Mouse (Mus musculus) neural tube, embryonic 15.5 days (tissue): ENCODE results near the gene Hspd1. TPM values are rescaled to one million over a fixed set of nuclear protein-coding genes. Genes with fewer than 3 reads are reported as not detected.
A peak's percentile ranks its signal among the peaks of the same experiment; 100 is the strongest.
"Not testable (repeated sequence)": the region's sequence is repeated elsewhere in the genome, so short reads cannot be mapped to it uniquely, and the experiment has no call there.

Experiments used
- ATAC-seq: fragments of 200-750 bp; cut with Nextera tagmentation; 2 replicates; pipeline ENCODE4 v1.8.0; 2017; ENCODE audit warnings: mild to moderate bottlenecking, moderate TSS enrichment, moderate library complexity; ENCODE audit not compliant: low FRiP score
- H3K27ac ChIP-seq: fragments of 300-500 bp; sonication (generic); replicated peaks from 2 replicates; pipeline ENCODE4 v1.5.1; 2015; ENCODE audit warnings: mild to moderate bottlenecking, inconsistent platforms
- H3K27me3 ChIP-seq: fragments of 300-500 bp; sonication (generic); replicated peaks from 2 replicates; pipeline ENCODE4 v1.6.1; 2015; ENCODE audit warnings: inconsistent platforms
- H3K36me3 ChIP-seq: fragments of 300-500 bp; sonication (generic); 2 replicates; pipeline ENCODE4 v1.6.1; 2015; ENCODE audit warnings: inconsistent platforms
- H3K4me1 ChIP-seq: fragments of 300-500 bp; sonication (generic); 2 replicates; pipeline ENCODE4 v1.6.1; 2015; ENCODE audit warnings: inconsistent platforms
- H3K4me2 ChIP-seq: fragments of 300-500 bp; sonication (generic); 2 replicates; pipeline ENCODE4 v1.6.1; 2015; ENCODE audit warnings: inconsistent platforms, mild to moderate bottlenecking, moderate library complexity
- H3K4me3 ChIP-seq: fragments of 300-500 bp; sonication (generic); replicated peaks from 2 replicates; pipeline ENCODE4 v1.5.1; 2015; ENCODE audit warnings: mild to moderate bottlenecking, inconsistent platforms
- H3K9ac ChIP-seq: fragments of 300-500 bp; sonication (generic); replicated peaks from 2 replicates; pipeline ENCODE4 v1.6.1; 2015; ENCODE audit warnings: mild to moderate bottlenecking, inconsistent platforms
- H3K9me3 ChIP-seq: fragments of 300-500 bp; sonication (generic); replicated peaks from 2 replicates; pipeline ENCODE4 v1.6.1; 2016; ENCODE audit warnings: inconsistent platforms
- WGBS: fragments of 180-500 bp; shearing (Covaris S2); methylation state at CpG from one replicate; pipeline ENCODE4 v1.1.7; 2015; ENCODE audit warnings: mixed read lengths; 5-methylcytosine and 5-hydroxymethylcytosine counted together
- polyA plus RNA-seq: library from polyadenylated mRNA; unstranded; fragments of >200 nt; fragmentation: Nextera tagmentation; extraction: Ambion mirVana; gene quantifications from 2 replicates; pipeline ENCODE4 v1.2.1, GENCODE M21; 2015

Gene Hspd1
- polyA plus RNA-seq, result 280 and 346 TPM in 2 replicates

GRCm38 (mm10) chr1:55087932-55088610 lies at the start of gene Hspd1, which contains the start of gene Hspe1:
TSS of gene Hspd1 (minus strand) at chr1:55088243.
TSS of gene Hspe1 (plus strand) at chr1:55088132.
- no peaks in the 10 kb centered on the region for H3K9me3 ChIP-seq
- H3K4me1 ChIP-seq, result peaks cover 44% of the 10 kb centered on the region
- H3K4me3 ChIP-seq, result peak within 1 kb of the TSS; percentile 75
- peak; percentile 97 for ATAC-seq
- H3K27ac ChIP-seq, result peak within 1 kb of the TSS; percentile 89
- peak within 1 kb of the TSS; percentile 77 for H3K4me2 ChIP-seq
- 0% methylated on average over 68 of the region's 76 CpGs for WGBS
- peak within 1 kb of the TSS; percentile 87 for H3K9ac ChIP-seq
- no peaks in the 10 kb centered on the region for H3K27me3 ChIP-seq
- H3K36me3 ChIP-seq, result peaks cover 32% of the 10 kb centered on the region

GRCm38 (mm10) chr1:55135846-55136245 lies 47.8 kb upstream of the Hspd1 start:
- Histone ChIP-seq H3K9me3 (no peaks in the 10 kb centered on the region), H3K4me1 (peaks cover 20% of the 10 kb centered on the region), H3K36me3 (peaks cover 9% of the 10 kb centered on the region), H3K4me3 (no peak overlapping the region), H3K27ac (no peak overlapping the region), H3K9ac (no peak overlapping the region), H3K27me3 (no peaks in the 10 kb centered on the region), H3K4me2 (no peak overlapping the region)
- no peak for ATAC-seq
- 100% methylated on average over 1 of the region's 1 CpGs for WGBS

GRCm38 (mm10) chr1:55134301-55134700 lies 46.3 kb upstream of the Hspd1 start:
- Histone ChIP-seq H3K4me1 (peaks cover 25% of the 10 kb centered on the region), H3K9me3 (no peaks in the 10 kb centered on the region), H3K4me2 (no peak overlapping the region), H3K36me3 (no peaks in the 10 kb centered on the region), H3K9ac (no peak overlapping the region), H3K27ac (no peak overlapping the region), H3K4me3 (no peak overlapping the region), H3K27me3 (no peaks in the 10 kb centered on the region)
- 95% methylated on average over 3 of the region's 3 CpGs for WGBS
- ATAC-seq, result no peak

DNA sequence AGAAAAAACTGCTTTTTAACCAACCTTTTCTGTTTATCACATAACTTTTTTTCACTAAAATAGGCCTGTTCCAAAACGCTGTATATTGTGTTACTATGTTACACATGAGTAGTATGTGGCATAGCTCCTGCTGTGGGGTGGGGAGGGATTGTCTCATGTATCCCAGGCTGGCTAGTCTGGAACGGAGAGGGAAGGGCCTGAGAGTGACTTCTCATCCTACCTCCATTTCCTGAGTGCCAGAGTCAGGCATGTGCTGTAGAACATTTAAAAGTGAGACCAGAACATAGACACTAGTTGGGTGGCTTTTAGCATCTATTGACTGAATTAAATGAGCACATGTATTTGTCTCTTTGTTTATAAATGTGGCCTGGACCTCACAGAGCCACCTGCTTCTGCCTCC lies 45.1 kb upstream of the Hspd1 start:
- no peak overlapping the region for H3K4me2 ChIP-seq
- 73% methylated on average over 2 of the region's 2 CpGs for whole genome bisulfite sequencing
- no peaks in the 10 kb centered on the region for H3K9me3 ChIP-seq
- no peak overlapping the region for H3K4me3 ChIP-seq
- no peak for ATAC-seq
- peaks cover 25% of the 10 kb centered on the region for H3K4me1 ChIP-seq
- H3K27me3 ChIP-seq, result no peaks in the 10 kb centered on the region
- H3K9ac ChIP-seq, result no peak overlapping the region
- H3K36me3 ChIP-seq, result no peaks in the 10 kb centered on the region
- H3K27ac ChIP-seq, result no peak overlapping the region

GRCm38 (mm10) chr1:55132308-55132707 lies 44.3 kb upstream of the Hspd1 start:
- ATAC-seq, result no peak
- no peaks in the 10 kb centered on the region for H3K27me3 ChIP-seq
- 74% methylated on average over 4 of the region's 4 CpGs for WGBS
- H3K4me3 ChIP-seq, result peak overlapping the region; percentile 100
- peak overlapping the region; percentile 99 for H3K9ac ChIP-seq
- peaks cover 25% of the 10 kb centered on the region for H3K4me1 ChIP-seq
- H3K9me3 ChIP-seq, result no peaks in the 10 kb centered on the region
- no peaks in the 10 kb centered on the region for H3K36me3 ChIP-seq
- no peak overlapping the region for H3K27ac ChIP-seq
- H3K4me2 ChIP-seq, result peak overlapping the region; percentile 68

DNA sequence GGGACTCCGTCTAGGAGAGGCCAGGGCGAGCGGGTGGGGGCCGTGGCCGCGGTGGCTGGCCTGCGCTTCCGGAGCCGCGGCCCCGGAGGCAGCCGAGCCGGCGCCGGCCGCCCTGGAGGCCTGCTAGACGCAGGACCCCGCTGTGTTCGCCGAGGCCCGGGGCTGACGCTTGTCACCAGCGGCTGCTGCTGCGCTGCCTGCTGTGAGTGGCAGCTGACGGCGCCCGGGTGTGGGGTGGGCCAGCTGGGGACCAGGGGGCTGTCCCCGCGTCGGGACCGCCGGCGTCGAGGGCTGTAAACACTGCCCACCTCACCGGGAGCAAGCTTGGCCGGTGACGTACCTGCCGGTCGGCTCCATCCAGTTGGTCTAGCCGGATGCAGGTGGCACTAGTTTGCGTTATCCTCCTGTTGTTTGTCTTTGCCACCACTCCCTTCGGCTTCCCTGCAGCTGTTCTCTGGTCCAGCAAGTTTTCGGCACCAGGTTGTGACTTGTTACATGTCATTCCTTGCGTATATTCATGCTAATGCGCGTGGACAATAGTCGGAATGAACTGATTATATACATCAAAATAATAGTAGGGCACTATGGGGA lies 43.5 kb upstream of the Hspd1 start:
- no peaks in the 10 kb centered on the region for H3K36me3 ChIP-seq
- no peaks in the 10 kb centered on the region for H3K27me3 ChIP-seq
- peak; percentile 87 for ATAC-seq
- H3K4me1 ChIP-seq, result peaks cover 25% of the 10 kb centered on the region
- H3K4me3 ChIP-seq, result peak overlapping the region; percentile 100
- H3K27ac ChIP-seq, result peak overlapping the region; percentile 99
- WGBS, result under 1% methylated on average over 40 of the region's 47 CpGs
- no peaks in the 10 kb centered on the region for H3K9me3 ChIP-seq
- H3K4me2 ChIP-seq, result peak overlapping the region; percentile 68
- peak overlapping the region; percentile 99 for H3K9ac ChIP-seq

DNA sequence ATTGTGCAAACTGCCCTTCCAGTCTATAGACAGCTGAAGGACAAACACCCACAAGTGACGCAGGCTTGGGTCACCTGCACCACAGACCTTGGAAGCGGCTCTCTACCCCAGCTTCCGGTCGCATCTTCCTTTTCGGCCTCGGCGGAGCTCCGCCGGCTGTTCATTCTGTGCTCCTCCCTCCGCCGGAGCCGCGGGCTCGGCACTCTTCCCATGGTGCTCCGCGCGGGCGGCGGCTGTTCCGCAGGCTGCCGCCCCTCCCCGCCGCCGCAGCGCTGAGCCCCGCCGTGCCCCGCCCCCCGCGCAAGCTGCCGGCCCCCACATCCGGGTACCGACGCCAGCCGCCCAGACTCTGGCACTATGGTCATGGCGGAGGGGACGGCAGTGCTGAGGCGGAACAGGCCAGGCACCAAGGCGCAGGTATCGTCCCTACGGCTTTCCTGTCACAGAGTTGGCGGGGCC lies 42.9 kb upstream of the Hspd1 start, which contains the start of gene Mob4:
Mob4 (plus strand) TSS at position 289 of the 459 bp plus-strand sequence.
- Histone ChIP-seq H3K9me3 (no peaks in the 10 kb centered on the region), H3K4me3 (peak within 1 kb of the TSS; percentile 100), H3K4me1 (peaks cover 25% of the 10 kb centered on the region), H3K9ac (peak within 1 kb of the TSS; percentile 99), H3K27ac (peak within 1 kb of the TSS; percentile 99), H3K27me3 (no peaks in the 10 kb centered on the region), H3K4me2 (peak within 1 kb of the TSS; percentile 68), H3K36me3 (no peaks in the 10 kb centered on the region)
- WGBS, result under 1% methylated on average over 42 of the region's 42 CpGs
- peak; percentile 98 for ATAC-seq

DNA sequence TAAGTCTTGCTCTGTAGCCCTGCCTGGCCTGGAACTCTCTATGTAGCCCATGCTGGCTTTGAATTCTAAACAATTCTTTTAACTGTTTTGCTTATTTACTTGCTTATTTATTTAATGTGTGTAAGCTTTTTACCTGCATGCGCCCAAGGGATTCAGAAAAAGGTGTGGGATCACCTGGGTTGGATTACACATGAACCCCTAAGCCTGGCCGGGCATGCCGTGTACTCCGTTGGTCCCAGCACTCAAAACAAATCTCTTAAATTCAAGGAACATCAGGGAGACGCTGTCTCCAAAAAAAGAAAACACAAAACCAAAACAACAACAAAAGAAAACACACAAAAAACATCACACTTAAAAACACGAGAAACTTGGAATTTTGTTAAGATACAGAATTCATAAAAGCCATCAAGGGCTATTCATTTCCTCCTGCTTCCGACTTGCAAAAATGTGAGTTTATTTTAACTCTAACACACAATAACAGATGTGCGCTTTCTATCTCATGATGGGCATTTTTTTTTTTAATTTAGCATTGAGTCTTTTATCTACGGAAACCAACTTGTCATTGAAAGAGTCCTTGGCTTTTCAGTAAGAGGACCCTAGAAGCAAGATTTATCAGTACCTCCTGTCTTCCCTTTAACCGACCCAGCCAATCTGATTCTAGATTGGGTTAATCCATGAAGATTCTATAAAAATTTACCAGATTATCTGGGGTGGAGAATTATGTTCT lies 42.3 kb upstream of the Hspd1 start:
- Histone ChIP-seq H3K9ac (peak overlapping the region; percentile 99), H3K36me3 (no peaks in the 10 kb centered on the region), H3K4me2 (peak overlapping the region; percentile 68), H3K27me3 (no peaks in the 10 kb centered on the region), H3K4me3 (peak overlapping the region; percentile 100), H3K9me3 (no peaks in the 10 kb centered on the region), H3K27ac (peak overlapping the region; percentile 99), H3K4me1 (peaks cover 25% of the 10 kb centered on the region)
- no peak for ATAC-seq
- 68% methylated on average over 10 of the region's 10 CpGs for WGBS

GRCm38 (mm10) chr1:55129716-55130115 lies 41.7 kb upstream of the Hspd1 start:
- Histone ChIP-seq H3K4me1 (peaks cover 25% of the 10 kb centered on the region), H3K9ac (no peak overlapping the region), H3K27me3 (no peaks in the 10 kb centered on the region), H3K9me3 (no peaks in the 10 kb centered on the region), H3K4me2 (peak overlapping the region; percentile 68; the same call in 1 of the 2 replicates), H3K27ac (no peak overlapping the region), H3K36me3 (no peaks in the 10 kb centered on the region), H3K4me3 (no peak overlapping the region)
- no peak for ATAC-seq
- WGBS, result 93% methylated on average over 5 of the region's 5 CpGs

DNA sequence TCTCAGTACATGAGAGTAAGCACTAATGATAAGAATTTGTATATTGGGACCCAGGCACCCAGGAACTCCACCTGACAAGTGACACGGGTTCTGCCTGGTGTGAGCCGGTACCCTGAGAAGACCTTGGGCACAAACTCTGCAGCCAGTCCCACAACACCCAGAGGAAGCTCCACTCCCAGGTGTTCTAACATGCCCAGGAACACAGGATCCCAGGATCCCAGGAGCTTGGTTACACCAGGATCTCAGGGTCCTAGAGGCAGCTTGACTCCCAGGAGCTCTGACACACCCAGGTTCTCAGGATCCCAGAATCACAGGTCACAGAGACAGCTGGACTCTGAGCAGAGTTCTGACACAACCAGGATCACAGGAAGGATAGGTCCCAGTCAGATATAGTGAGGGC lies 36.1 kb upstream of the Hspd1 start:
- H3K4me3 ChIP-seq, H3K9me3 ChIP-seq, H3K4me1 ChIP-seq, H3K9ac ChIP-seq, H3K36me3 ChIP-seq, H3K27me3 ChIP-seq, H3K27ac ChIP-seq, ATAC-seq, H3K4me2 ChIP-seq: not testable (repeated sequence)
- 93% methylated on average over 2 of the region's 2 CpGs for WGBS

DNA sequence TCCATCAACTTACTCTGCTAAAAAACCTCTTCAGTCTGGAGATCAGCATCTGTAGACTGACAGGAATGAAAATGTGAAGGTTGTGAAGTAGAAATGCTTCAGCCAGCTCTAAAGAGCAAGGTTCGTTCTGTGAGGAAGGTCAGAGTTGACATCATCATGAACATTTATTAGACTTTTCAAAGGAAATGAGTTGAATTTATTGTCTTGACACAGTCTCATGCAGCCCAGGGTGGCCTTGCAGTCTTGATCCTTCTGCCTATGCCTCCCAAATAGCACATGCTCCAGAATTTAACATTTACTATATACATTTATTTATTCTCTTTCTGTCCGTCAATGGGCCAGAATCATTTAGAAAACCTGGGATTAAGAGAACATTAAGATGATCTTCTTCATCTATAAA lies 35.5 kb upstream of the Hspd1 start:
- Histone ChIP-seq H3K27ac (no peak overlapping the region), H3K27me3 (no peaks in the 10 kb centered on the region), H3K4me3 (no peak overlapping the region), H3K9me3 (no peaks in the 10 kb centered on the region), H3K4me1 (no peaks in the 10 kb centered on the region), H3K9ac (no peak overlapping the region), H3K4me2 (no peak overlapping the region), H3K36me3 (no peaks in the 10 kb centered on the region)
- no peak for ATAC-seq
- WGBS, result 88% methylated on average over 2 of the region's 2 CpGs
